Mouse (Mus musculus) cerebellum, adult 18-20 months (tissue): ENCODE results near the gene Exog.

Experiments used
- DNase-seq, 2 experiments: peaks; one replicate each; pipeline ENCODE4 v3.0.0; 2021

Exog gene

DNA sequence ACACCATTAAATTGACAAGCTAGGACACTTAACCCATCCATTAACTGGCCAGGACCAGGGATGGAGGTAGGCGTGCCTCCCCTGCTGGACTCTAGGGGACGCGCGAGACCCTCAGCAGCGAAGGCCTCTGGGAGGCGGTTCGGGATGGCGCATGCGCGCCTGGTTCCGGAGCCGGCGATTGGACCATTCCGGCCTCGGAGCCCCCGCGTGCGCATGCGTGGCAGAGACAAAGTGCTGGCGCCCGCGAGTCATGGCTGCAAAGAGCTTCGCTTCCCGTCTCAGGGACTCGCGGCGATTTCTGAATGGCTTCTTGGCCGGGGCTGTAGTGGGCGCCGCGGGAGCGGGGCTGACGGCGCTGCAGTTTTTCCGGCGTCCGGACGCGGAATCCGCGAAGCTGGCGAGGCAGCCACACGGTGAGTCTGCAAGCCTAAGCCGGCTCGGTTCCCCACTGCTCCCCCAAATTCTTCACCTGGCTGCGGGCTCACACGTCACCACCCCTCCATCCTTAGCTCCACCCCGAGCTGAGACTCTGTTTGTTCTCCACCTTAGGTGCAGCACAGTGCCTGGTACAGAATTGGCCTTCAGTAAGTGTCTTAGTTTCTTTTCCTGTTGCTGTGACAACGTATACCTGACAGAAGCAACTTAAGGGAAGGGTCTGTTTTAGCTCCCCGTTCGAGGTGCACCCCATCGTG, at the start of gene Exog:
Gene Exog, plus strand, starts transcription at position 206 of the 692 bp plus-strand sequence.
- peak; percentile 98 to 100 for DNase-seq

DNA sequence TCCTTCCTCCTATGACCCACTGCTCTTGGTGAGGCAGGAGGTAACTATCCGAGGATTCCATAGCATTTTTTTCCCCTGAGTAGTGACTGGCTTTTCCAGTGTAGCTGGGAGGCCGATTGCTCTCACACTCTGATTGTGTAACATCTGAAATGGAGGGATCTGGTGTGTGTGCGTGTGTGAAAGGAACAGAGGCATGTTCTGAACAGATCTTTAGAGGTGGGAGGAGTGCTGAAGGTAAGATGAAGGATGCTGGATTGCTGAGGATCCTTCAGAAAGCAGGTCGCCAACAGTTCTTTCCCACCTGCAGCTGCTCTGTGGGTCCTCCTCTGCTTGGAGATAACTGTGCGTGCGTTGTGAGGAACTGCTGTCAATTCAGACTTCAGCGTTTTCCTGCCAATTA, 43.4 kb upstream of the Exog start:
- no peak for DNase-seq

DNA sequence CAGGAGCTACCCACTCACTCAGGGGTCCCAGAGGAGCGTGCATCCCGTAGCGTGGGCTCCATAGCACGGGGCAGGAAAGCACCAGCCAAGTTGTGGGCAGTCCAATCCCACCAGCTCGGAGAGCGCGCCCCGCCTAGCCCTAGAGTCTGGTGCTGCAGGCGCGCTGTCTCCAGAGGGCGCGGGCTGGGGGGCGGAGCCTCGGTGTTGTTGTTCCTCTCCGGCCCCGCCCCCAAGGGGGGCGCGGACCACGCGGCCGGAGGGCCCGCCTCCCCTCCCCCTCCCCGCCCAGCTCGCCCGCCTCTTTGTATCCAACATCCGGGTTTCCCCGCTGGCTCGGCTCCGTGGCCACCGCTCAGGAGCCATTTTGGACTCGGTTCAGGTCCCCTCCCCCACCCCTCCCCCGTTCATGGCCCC, 42.9 kb upstream of the Exog start, which contains the start of gene Acvr2b:
Gene Acvr2b, plus strand, starts transcription at position 318 of the 414 bp plus-strand sequence.
- DNase-seq, result peak; percentile 92 to 95

DNA sequence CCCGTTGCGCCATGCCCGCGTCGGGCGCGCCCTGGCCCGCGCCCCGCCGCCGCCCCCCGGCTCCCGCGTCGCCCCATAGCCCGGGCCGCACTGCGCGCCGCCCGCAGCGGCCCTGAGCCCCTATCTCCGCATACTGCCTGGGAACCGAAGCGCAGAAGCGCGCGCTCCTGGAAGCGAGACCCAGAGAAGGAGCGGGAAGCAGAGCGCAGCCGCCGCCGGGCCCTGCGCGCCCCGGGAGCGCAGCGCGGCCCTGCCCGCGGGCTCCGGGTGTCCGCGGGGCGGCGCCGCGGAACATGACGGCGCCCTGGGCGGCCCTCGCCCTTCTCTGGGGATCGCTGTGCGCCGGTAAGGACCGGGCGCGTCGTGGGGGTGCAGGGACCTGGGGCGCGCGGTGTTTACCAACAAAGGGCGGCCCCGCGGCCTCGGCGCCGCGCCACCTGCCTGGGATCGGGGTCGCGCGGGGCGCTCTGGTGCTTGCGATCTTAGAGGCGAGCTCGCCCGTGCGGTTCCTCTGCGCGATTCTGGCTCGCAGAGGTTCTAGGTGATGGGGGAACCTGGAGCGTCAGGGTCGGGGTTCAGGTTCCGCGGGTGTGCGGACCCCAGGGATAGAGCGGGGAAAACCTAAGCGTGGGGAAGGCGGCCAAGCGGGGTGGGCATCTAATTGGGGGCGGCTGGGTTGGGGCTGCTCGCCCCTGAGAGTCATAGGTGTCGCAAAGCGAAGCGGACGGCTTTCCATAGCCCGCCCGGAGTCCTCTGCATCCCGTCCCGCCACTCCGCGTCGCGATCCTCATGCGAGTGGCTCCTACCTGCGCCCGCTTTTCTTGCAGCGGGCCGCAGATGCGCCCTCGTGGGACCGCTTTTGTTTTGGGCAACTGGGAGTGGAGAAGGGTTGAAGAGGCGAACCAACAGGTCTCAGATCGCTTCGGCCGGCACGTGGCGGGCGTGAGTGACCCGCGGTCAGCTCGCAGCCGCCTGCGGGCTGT, 42.2 kb upstream of the Exog start:
- peak; percentile 39 to 67 for DNase-seq

DNA sequence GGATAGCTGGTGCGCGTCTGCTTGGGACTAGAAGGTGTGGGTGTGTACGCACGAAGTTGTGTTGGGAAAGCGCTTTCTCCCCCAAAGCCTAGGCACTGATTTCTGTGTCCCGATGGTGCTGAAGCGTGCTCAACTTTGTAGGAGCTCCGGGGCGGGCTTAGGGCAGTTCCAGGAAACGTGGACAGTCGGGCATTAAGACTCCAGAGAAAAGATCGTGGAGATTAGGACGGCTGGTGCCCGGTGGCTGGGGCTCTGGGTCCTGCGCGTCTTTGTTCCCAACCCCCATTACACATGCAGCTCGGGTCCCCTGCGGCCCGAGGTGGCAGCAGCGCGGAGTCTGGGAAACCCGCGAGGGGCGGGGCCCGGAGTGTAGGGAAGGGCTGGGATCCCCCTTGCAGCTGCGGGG, 41.5 kb upstream of the Exog start:
- DNase-seq, result peak; percentile 42 to 49

DNA sequence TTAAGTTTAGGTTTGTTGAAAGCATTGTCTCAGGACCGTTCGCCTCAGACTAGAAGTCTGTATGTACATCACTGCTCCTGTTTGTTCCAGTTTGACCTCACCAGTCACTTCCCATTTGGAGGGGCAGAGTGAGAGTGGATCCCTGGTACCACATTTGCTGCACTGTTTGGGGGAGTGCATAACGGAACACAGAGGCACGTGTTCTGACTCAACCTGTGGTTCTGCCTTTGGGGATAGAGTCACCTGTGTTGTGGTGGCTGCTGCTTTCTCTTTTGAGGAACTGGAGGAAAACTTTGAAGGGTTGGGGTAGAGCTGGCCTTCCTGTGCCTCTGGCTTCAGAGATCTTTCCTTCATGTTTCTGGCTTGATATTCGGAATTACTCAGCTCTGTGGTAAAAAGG, 40.7 kb upstream of the Exog start:
- no peak for DNase-seq

DNA sequence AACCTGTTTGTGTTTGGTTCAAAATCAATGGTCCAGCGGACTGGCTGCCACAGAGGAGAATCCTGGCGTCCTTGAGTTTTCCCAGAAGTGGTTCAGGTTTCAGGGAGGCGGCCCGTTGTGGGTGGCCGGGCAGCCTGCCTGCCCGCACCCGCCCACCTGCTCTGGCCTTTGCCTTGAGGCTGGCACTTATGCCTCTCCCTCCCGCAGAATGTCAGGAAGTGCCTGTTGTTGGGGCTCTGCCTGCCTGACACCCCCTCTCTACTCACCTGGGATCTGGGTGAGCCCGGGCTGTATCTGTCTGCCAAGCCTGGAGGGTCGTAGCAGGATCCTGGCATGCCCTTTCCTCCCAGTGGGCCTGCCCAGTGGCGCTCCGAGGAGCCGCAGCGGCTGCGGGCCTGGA, 36.9 kb upstream of the Exog start:
- DNase-seq, result no peak

DNA sequence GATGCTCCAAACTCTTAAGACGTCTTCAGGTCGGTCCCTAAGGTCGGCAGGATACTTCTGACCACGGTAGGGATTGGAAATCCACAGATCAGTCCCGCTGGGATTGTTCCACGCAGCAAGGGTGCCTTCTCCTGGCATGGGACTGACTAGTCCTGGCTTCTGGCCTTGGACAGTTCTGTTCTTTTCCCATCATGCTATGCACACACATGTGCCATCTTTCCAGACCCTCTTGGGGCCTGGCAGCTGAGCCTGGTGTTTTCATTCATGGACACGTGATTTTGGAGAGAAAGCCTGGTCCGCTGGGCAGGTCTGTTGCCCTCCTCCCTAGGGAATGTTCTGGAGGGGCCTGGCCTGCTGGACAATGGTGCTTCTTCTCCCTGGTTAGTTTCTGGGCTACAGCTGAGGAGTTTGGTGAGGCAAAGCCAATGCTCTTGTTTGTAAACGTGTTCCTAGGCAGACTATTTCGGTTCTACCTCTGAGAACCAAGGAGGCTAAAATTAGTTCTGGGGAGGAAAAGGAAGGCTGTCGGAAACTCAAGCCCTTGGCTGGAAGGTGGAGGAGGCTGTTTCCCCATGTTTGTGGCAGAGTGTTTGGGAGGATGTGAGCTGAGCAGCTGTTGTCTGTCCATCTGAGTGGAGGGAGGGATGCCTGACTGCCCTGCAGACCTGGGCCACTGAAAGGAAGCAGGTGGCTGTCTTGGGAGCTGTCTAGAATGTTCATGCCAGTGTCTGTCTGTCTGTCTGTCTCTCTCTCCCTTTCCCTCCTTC, 35.7 kb upstream of the Exog start:
- DNase-seq, result no peak

DNA sequence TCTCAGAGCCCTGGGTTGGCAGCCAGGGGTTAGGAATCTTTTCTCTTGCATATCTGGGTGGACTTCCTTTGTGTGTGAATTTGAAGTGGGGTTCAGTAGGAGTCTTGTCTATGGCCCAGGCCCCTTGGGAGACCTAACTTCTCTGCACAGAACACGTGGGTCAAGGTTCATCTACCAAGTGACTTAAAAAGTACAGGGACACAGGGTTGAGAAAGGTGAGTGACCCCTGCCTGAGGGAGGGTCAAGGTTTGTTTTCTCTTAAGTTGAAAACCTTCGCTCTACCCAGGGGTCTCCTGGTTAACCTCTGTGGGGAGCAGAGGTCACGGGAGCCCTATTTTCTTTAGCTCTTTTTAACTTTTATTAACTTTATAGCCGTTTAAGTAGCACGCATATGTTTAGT, 34.9 kb upstream of the Exog start:
- no peak for DNase-seq

DNA sequence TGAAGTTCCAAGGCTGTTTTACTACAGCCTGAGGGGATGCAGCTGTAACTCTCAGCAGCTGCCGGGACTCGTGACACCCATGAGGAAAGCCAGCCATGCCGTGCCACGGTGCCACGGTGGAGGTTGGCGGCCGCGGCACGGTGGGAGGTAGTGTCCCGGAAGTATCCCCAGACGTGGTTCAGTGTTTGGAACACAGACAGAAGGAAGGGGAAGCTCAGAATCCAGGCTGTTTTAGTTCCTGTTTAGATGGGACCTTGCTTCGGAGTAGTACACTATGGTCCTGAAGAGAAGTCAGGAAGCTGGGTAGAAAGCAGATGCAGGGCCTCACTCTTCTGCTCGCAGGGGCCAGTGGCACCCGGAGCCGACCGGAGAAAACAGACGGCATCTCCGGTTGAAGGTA, 26.7 kb upstream of the Exog start:
- no peak for DNase-seq

DNA sequence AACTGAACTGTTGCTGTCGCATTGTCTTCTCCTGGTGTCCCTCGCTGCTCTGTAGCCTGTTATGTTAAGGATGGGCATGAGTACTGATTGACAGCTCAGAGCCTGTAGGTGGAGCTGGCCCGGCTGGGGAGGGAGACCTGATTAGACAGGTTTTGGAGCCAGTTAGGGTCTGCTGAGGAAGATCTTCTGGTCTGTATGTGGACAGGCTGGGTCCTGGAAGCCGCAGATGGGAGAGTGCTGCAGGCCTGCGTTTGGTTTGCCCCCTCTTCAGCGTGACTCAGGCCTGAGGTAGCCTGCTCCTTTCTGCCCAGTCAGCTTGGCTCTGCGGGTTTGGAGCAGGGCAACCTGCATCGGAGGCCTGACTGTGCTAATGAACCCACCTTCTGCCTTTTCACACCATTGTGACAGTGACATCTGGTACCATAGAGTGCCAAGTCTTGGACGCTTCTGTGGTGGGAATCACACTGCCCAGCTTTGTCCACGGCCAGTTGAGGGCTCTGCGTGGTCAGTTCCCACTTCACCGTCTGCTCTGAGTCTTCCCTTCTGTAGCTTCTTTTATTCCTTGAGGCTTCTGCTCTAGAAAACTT, 24.8 kb upstream of the Exog start:
- peak; percentile 59 to 71 for DNase-seq

DNA sequence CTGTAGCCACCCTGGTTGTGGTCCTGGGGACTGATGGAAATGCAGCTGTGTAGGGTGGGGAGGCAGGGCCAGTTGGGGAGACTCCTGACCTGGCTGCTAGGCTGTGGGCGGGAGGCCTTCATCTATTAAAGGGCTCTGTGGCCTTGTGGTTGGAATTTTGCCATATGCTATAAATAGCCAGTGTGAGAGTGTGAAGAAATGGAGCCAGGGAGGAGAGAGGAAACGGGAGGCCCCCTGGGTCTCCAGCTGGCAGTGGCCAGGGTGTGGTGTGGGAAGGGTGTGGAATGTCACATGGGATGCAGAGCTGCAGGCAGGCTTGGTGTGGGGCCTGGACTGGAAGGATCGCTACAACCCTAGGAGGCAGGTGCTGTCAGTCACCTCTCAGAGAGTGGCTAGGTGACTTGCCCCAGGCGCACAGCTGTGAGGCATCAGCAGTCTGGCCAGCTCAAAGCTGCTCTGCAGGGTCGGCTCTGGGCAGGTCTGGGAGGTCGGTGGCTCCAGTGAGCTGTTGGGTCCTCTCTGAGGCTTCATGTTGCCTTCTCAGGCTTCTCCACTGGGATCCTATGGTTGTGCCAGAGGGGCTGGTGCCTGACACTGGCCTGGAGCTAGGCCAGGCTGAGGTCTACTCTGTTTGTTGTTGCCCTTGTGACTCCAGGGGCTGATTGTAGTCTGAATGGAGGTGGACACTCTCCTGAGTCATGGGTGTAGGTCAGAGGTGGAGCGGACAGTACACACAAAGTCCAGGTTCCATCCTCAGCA, 19.3 kb upstream of the Exog start:
- no peak for DNase-seq

DNA sequence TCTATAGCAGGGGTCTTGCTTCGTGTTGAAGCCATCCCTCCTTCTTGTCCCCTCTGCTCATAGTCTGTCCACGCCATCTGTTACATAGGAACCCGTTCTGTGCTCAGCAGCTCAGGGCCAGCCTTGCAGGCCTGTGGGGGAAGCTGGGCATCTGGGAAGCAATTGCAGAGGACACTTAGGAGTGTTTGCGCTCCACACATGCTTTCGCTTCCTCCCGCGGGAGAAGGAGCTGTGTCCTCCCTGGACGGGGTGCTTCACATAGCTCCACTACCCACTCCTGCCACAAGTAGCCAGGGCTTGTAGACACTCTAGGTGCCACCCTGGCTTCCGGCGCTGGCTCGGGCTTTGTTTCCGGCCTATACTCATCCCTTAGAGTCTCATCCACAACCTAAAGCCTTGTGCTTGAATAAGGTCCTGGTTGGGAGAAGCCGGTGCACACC, 18.7 kb upstream of the Exog start:
- DNase-seq, result no peak

DNA sequence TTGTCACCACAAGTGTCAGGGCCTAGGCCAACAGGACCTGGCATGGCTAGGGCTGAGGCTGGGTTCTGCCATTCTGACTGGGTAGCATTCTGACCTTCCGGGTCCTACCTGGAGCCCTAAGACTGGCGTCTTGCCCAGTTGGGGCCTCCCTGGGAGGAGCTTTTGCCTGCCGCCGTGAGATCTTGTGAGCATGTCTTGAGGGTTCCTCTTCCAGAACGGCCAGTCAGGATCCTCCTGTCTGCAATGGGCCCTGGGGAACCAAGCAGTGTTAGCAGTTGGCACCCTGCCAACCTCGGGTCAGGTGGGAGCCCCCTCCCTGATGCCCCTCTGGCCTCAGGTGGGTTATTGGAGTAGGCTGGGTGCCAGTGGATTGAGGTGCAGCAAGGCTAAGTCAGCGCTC, 18.3 kb upstream of the Exog start:
- DNase-seq, result no peak

DNA sequence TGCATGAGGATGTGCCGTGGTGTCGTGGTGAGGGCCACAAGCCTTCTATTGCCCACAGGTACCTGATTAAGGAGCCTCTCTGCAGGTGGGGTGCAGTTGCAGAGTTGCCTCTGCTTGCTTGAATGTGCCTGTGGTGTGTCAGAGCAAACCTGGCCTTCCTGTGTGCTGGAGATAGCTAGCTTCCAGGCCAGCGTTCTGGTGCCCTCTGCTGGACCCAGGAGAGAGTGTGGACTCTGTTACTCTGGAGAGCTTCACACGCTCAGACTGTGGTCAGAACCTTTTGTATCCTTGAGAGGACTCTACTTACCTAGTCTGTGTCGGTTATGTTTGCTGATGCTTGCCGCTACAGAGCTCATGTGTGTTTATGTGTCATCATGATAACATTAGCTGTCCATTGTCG, 14.4 kb upstream of the Exog start:
- peak; percentile 85 to 88 for DNase-seq

DNA sequence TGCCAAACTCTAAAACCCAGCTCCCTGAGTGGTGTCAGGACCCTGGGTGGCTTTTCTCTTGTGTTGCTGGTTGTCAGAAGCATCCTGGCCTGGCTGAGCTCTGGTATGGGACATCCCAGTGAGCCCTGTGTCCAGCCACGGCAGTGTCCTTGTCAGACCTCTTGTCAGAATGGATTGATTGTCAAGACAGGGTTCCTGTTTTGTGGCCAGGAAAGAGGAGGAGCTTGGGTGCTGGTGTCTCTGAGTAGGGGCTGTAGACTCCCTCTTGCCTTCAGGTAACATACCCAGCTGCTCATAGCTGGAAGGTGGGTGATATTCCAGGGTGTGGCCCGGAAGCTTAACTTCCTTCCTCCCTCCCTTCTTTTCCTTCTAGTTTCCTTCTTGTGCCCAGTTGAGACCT, 8.9 kb upstream of the Exog start:
- DNase-seq, result no peak

DNA sequence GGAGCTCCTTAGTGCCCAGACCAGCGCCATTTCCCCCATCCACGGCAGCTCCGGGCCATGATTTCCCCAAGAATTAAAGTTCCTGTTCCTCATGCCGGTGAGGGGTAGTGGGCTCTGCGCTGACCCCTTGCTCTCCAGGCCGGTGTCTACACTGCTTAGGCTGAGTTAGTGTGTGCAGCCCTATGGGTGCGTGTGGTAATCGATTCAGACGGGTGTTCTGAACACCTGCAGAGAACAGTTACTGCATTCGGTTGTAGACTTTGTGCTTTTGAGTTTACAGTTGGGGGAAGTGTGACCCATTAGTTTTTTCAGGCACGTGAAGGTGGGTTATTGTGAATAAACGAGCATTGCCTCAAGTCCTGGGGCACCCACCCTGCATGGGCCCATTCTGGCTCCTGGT, 6.7 kb upstream of the Exog start:
- no peak for DNase-seq

DNA sequence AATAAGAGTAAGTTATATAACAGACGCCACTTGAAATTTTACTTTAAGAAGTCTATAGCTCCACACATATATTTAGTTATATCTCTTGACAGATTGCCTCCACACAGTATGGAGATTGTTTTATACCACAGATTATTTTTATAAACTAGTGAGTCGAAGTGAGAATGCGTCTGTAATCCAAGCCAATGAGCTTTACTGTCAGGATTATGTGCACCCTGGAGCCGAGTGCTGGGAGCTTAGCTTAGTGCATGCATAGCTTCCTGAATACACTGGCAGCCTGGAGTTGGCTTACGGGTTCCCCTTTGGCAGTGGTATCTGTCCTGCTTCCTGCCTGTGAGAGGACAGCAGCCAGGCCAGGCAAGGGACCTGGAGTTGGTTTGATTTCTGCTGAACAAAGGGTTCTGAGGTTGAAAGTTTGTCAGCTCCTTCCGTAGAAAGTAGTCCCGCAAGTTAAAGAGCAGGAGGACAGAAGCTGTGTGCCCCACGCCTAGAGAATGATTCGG, 6.2 kb upstream of the Exog start:
- no peak for DNase-seq

DNA sequence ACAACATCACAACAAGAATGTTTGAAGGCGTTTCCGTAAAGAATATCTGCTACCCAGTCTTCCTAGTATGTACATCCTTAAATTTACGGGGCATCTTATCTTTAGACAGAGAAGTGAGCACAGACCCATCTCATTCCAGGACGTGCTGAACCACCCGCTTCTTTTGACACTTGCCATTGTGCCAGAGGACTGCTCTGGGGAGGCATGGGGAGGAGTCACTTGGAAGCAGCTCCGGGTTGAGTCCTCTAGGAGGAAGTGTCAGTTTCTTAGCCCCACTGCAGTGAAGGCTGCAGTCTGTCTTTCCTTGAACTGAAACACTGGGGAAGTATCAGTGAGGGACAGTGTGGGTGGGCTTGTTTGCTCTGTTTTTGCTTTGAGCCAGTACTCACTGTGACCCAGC, 994 bp downstream of the Exog start:
- no peak for DNase-seq

DNA sequence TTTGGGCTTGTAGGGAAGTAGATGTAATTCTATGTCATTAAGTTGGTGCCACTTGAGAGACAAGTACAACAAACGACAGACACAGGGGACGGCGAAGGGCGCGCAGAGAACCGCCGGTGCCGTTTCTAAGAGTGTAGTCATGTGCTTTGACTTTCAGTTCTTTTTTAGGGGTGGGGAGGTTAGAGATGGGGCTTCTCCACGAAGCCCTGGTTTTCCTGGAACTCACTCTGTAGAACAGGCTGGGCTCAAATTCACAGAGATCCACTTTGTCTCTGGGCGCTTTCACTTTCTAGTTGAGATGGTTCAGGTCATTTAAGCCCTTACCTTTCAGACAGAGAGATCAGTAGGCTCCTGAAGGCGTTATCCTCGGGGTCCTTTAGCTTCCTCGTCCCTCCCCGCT, 11.2 kb downstream of the Exog start:
- no peak for DNase-seq

DNA sequence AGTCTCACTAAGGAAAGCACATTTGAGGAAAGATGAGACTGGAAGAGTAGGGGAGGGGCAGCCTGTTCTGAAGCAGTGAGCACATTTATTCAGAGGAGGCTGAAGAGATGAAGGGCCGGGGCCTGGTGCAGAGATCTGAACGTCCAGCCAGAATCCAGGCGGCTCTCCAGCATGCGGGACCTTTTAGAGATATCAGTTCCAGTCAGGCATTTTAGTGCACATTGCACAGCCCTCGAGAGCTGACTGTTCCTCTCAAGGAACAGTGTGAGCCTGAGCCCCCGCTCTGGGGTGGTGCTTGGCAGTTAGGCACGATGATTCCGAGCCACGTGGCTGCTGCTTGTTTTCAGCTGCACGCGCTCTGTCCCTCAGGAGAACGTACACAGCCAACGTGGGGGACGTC, 12.4 kb downstream of the Exog start:
- no peak for DNase-seq

DNA sequence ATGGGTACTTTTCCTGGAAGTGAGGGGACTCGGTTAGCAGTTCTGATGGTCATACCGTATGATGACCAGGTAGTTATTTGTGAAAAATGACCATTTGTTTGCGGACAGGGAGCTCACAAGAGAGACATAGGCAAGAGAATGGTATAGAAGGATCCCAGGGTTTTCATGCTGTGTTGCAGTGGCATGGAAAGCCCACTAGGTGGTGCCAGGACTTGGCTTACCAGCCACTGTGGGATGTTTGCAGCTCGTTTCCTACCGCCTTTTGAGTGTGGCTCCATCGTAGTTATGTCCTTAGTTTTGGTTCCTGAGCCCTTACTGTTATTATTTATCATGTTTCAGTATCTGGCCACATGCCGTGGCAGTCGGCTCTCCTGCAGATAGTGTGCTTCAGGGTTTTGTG, 15.7 kb downstream of the Exog start:
- peak; percentile 66 to 72 for DNase-seq
